Mouse (Mus musculus): ENCODE measurements around the gene Prrc2b.

Gene Prrc2b

GRCm38 (mm10) chr2:32150924-32151659, at the start of gene Prrc2b:
Prrc2b (plus strand) TSS chr2:32151082.
- DNase-seq (ENCODE audit: low spot score in 2 of 2), result peak; percentile 68 to 73

GRCm38 (mm10) chr2:32102944-32103343, 47.9 kb upstream of the Prrc2b start:
- DNase-seq (ENCODE audit: low spot score in 2 of 2), result no peak

GRCm38 (mm10) chr2:32103557-32103956, 47.3 kb upstream of the Prrc2b start:
- no peak for DNase-seq (ENCODE audit: low spot score in 2 of 2)

GRCm38 (mm10) chr2:32104122-32104521, 46.8 kb upstream of the Prrc2b start:
- DNase-seq (ENCODE audit: low spot score in 2 of 2), result peak in 1 of 2 experiments; percentile 51

GRCm38 (mm10) chr2:32105117-32105913, 45.6 kb upstream of the Prrc2b start:
- DNase-seq (ENCODE audit: low spot score in 2 of 2), result no peak

GRCm38 (mm10) chr2:32105930-32106329, 45.0 kb upstream of the Prrc2b start:
- no peak for DNase-seq (ENCODE audit: low spot score in 2 of 2)

GRCm38 (mm10) chr2:32111268-32111667, 39.6 kb upstream of the Prrc2b start:
- DNase-seq (ENCODE audit: low spot score in 2 of 2), result no peak

- no peak for DNase-seq (ENCODE audit: low spot score in 2 of 2)
Measured at GRCm38 (mm10) chr2:32112548-32112947, 38.3 kb upstream of the Prrc2b start.

GRCm38 (mm10) chr2:32115851-32116268, 35.0 kb upstream of the Prrc2b start:
- DNase-seq (ENCODE audit: low spot score in 2 of 2), result no peak

- no peak for DNase-seq (ENCODE audit: low spot score in 2 of 2)
Measured at GRCm38 (mm10) chr2:32119802-32120750, 30.8 kb upstream of the Prrc2b start.

- no peak for DNase-seq (ENCODE audit: low spot score in 2 of 2)
Measured at GRCm38 (mm10) chr2:32121150-32121549, 29.7 kb upstream of the Prrc2b start.

GRCm38 (mm10) chr2:32121785-32122184, 29.1 kb upstream of the Prrc2b start:
- DNase-seq (ENCODE audit: low spot score in 2 of 2), result no peak

GRCm38 (mm10) chr2:32127653-32128535, 23.0 kb upstream of the Prrc2b start:
- no peak for DNase-seq (ENCODE audit: low spot score in 2 of 2)

GRCm38 (mm10) chr2:32128536-32128841, 22.4 kb upstream of the Prrc2b start:
- DNase-seq (ENCODE audit: low spot score in 2 of 2), result no peak

- DNase-seq (ENCODE audit: low spot score in 2 of 2), result no peak
Measured at GRCm38 (mm10) chr2:32129383-32130074, 21.4 kb upstream of the Prrc2b start.

GRCm38 (mm10) chr2:32130435-32130834, 20.4 kb upstream of the Prrc2b start:
- DNase-seq (ENCODE audit: low spot score in 2 of 2), result peak; percentile 73 to 80

GRCm38 (mm10) chr2:32131205-32131834, 19.6 kb upstream of the Prrc2b start:
- DNase-seq (ENCODE audit: low spot score in 2 of 2), result no peak

- no peak for DNase-seq (ENCODE audit: low spot score in 2 of 2)
Measured at GRCm38 (mm10) chr2:32131866-32132566, 18.9 kb upstream of the Prrc2b start.

- DNase-seq (ENCODE audit: low spot score in 2 of 2), result no peak
Measured at GRCm38 (mm10) chr2:32132567-32132992, 18.3 kb upstream of the Prrc2b start.
